Mouse (Mus musculus) cerebellum, adult 9-10 months (tissue): ENCODE results near the gene Scn9a.

ENCODE experiments used
- DNase-seq: peaks from one replicate; pipeline ENCODE4 v3.0.0; 2022

The Scn9a gene

DNA sequence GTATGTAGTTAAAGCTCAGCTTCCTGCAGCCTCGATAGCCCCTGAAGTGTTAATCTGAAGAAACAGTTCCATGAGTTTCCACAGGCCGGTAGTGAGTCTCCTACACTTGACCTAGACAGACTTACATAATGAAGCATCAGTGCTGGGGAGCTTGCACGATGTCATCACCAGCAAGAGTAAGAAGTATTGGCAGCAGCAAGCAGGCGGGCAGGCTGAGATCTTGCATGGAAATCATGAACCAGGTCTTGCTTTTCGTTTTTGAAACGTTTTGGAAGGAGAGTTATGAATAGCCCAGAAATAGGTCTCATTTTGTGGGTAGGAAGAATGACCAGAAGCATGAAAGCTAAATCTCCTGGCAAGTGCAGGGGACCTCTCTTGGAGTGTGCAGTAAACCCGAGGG lies 194.1 kb downstream of the Scn9a start, which contains the start of gene Scn1a:
TSS of gene Scn1a (minus strand) at position 130 of the 400 bp plus-strand sequence.
- DNase-seq, result peak; percentile 87

DNA sequence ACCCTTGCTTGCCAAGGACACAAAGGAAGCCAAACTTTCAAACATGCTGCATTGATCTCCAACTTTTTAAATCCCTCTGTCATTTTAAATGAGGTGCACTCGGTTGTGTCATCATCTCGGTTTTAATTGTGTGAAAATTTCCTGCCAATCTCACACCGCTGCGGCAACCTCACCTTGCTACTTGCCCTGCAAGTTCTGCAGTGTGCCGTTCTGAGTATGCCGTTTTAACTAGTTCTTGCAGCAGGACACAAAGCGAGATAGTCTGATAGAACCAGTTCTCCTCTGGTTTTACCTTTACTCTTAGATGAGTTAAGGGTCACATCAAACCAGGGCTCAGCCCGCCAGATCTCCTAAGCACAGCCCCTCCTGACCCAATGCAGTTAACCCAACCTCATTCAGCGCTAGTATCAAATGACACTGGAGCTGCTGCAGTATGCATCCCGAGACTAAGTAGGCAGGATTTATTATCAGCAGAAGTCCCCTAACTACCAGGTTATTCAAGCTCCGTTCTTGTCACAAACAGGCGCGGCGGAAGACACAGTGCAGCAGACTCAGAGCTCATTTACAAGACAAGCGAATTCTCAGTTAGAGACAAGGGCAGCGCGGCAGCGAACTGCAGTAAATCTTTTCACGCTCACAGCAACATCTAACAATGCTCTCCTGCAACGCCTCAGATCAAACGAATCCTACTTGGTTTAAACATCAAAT lies 194.8 kb downstream of the Scn9a start:
- peak; percentile 66 for DNase-seq

DNA sequence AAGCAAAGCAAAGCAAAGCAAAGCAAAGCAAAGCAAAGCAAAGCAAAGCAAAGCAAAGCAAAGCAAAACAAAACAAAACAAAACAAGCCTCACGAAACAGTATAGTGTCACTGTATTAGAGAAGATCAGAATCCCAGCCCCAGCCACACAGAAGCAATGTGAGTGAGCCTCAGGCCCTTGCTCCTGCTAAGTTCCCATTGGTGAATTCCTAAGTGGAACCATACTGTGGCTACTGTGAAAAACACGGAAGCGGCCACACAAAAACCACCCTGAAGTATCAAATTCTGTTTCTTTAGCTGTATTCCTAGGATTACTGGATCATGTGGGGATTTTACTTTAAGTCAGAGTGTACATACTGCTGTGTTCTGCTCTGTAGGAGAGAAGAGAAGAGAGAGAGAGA lies 198.5 kb downstream of the Scn9a start:
- no peak for DNase-seq
